Mouse (Mus musculus): Measurements from ENCODE around the gene Tma7. TPM values are rescaled to one million over a fixed set of nuclear protein-coding genes. Genes with fewer than 3 reads are reported as not detected.

Tma7 gene
- polyA plus RNA-seq (2014; fragmentation: Nextera tagmentation; extraction: Ambion mirVana): 712 and 779 TPM in 2 replicates

- peaks cover 19% of the 10 kb centered on the region for H3K4me1 ChIP-seq (ENCODE audit: control insufficient read depth, insufficient read depth, low read length)
- WGBS: under 1% methylated on average over 37 of the region's 37 CpGs
- peak within 1 kb of the TSS; percentile 64 for H3K4me3 ChIP-seq (ENCODE audit: low read depth, low read length)
- H3K27ac ChIP-seq (ENCODE audit: low read depth, low read length): peak within 1 kb of the TSS; percentile 49; the same call in 1 of the 2 replicates
- H3K9me3 ChIP-seq (ENCODE audit: control insufficient read depth, low read length): no peaks in the 10 kb centered on the region
- H3K4me2 ChIP-seq (ENCODE audit: low read depth, low read length): peak within 1 kb of the TSS; percentile 90
- no peaks in the 10 kb centered on the region for H3K36me3 ChIP-seq (ENCODE audit: control insufficient read depth, insufficient read depth, low read length)
- peak within 1 kb of the TSS; percentile 74 for H3K9ac ChIP-seq (replicated peaks; ENCODE audit: low read depth, low read length)
- no peaks in the 10 kb centered on the region for H3K27me3 ChIP-seq (ENCODE audit: control insufficient read depth, insufficient read depth, low read length)
- ATAC-seq (ENCODE audit: low read depth): peak; percentile 97
These were observed at the start of gene Tma7, which contains the start of gene Ccdc51 for GRCm38 (mm10) chr9:109082124-109082800. Tma7 (minus strand) TSS chr9:109082587. Ccdc51 (plus strand) TSS chr9:109082493.

GRCm38 (mm10) chr9:109130076-109130475, 47.7 kb upstream of the Tma7 start:
- Histone ChIP-seq H3K9ac (replicated peaks; ENCODE audit: low read depth, low read length) (no peak overlapping the region), H3K4me3 (ENCODE audit: low read depth, low read length) (no peak overlapping the region), H3K36me3 (ENCODE audit: control insufficient read depth, insufficient read depth, low read length) (no peaks in the 10 kb centered on the region), H3K27ac (ENCODE audit: low read depth, low read length) (no peak overlapping the region), H3K9me3 (ENCODE audit: control insufficient read depth, low read length) (no peaks in the 10 kb centered on the region), H3K27me3 (ENCODE audit: control insufficient read depth, insufficient read depth, low read length) (no peaks in the 10 kb centered on the region), H3K4me2 (ENCODE audit: low read depth, low read length) (no peak overlapping the region), H3K4me1 (ENCODE audit: control insufficient read depth, insufficient read depth, low read length) (no peaks in the 10 kb centered on the region)
- WGBS: 90% methylated on average over 5 of the region's 5 CpGs
- no peak for ATAC-seq (ENCODE audit: low read depth)

DNA sequence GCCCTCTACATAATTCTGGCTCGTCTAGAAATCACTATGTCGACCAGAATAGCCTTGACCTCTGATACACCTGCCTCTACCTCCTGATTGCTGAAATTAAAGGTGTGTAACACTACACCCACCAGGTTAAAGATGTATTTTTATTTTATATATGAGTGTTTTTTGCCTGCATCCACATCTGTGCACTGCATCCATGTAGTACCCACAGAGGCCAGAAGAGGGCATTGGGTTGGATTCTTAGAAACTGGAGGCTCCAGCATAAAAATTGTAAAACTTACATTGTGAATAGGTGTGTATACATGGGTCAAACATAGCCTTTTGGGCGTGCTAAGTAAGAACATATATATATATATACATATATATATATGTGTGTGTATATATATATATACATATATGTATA, 45.8 kb upstream of the Tma7 start:
- no peak for ATAC-seq (ENCODE audit: low read depth)
- no peaks in the 10 kb centered on the region for H3K4me1 ChIP-seq (ENCODE audit: control insufficient read depth, insufficient read depth, low read length)
- 61% methylated on average over 3 of the region's 3 CpGs for WGBS

GRCm38 (mm10) chr9:109127076-109127475, 44.7 kb upstream of the Tma7 start:
- H3K4me3 ChIP-seq (ENCODE audit: low read depth, low read length): no peak overlapping the region
- no peaks in the 10 kb centered on the region for H3K4me1 ChIP-seq (ENCODE audit: control insufficient read depth, insufficient read depth, low read length)
- no peak for ATAC-seq (ENCODE audit: low read depth)
- H3K27me3 ChIP-seq (ENCODE audit: control insufficient read depth, insufficient read depth, low read length): no peaks in the 10 kb centered on the region
- H3K9me3 ChIP-seq (ENCODE audit: control insufficient read depth, low read length): no peaks in the 10 kb centered on the region
- 89% methylated on average over 4 of the region's 4 CpGs for WGBS
- H3K36me3 ChIP-seq (ENCODE audit: control insufficient read depth, insufficient read depth, low read length): no peaks in the 10 kb centered on the region
- no peak overlapping the region for H3K4me2 ChIP-seq (ENCODE audit: low read depth, low read length)
- no peak overlapping the region for H3K9ac ChIP-seq (replicated peaks; ENCODE audit: low read depth, low read length)
- H3K27ac ChIP-seq (ENCODE audit: low read depth, low read length): no peak overlapping the region

More for the DNA sequence above, 45.8 kb upstream of the Tma7 start:
- no peak overlapping the region for H3K27ac ChIP-seq (ENCODE audit: low read depth, low read length)
- no peaks in the 10 kb centered on the region for H3K27me3 ChIP-seq (ENCODE audit: control insufficient read depth, insufficient read depth, low read length)
- H3K4me2 ChIP-seq (ENCODE audit: low read depth, low read length): no peak overlapping the region
- no peaks in the 10 kb centered on the region for H3K9me3 ChIP-seq (ENCODE audit: control insufficient read depth, low read length)
- no peak overlapping the region for H3K4me3 ChIP-seq (ENCODE audit: low read depth, low read length)
- no peaks in the 10 kb centered on the region for H3K36me3 ChIP-seq (ENCODE audit: control insufficient read depth, insufficient read depth, low read length)
- H3K9ac ChIP-seq (replicated peaks; ENCODE audit: low read depth, low read length): no peak overlapping the region

DNA sequence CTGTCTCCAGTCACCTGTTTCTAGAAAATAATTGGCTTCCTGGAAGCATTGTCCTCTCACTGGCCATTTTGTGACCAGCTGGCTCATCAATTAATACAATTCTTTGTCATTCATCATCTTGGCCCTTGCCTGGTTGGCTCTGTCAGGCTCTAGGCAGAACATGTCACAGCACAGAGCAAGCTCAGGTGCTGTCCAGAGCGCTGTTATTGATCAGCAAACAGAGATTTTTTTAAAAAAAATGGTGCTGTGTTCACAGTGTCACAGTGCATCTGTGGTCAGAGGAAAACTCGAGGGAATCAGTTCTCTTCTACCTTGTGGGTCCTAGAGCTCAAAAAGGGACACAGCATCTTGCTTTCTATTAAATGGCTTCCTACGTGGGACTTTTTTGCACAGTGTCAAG, 43.1 kb upstream of the Tma7 start:
- H3K9ac ChIP-seq (replicated peaks; ENCODE audit: low read depth, low read length): no peak overlapping the region

GRCm38 (mm10) chr9:109125043-109125442, 42.7 kb upstream of the Tma7 start:
- H3K36me3 ChIP-seq (ENCODE audit: control insufficient read depth, insufficient read depth, low read length): no peaks in the 10 kb centered on the region
- no peaks in the 10 kb centered on the region for H3K9me3 ChIP-seq (ENCODE audit: control insufficient read depth, low read length)
- WGBS: 68% methylated on average over 2 of the region's 2 CpGs
- H3K9ac ChIP-seq (replicated peaks; ENCODE audit: low read depth, low read length): no peak overlapping the region
- ATAC-seq (ENCODE audit: low read depth): no peak
- no peak overlapping the region for H3K4me2 ChIP-seq (ENCODE audit: low read depth, low read length)
- H3K27ac ChIP-seq (ENCODE audit: low read depth, low read length): no peak overlapping the region
- no peak overlapping the region for H3K4me3 ChIP-seq (ENCODE audit: low read depth, low read length)
- H3K4me1 ChIP-seq (ENCODE audit: control insufficient read depth, insufficient read depth, low read length): no peaks in the 10 kb centered on the region
- H3K27me3 ChIP-seq (ENCODE audit: control insufficient read depth, insufficient read depth, low read length): no peaks in the 10 kb centered on the region

More for the DNA sequence above, 43.1 kb upstream of the Tma7 start:
- no peaks in the 10 kb centered on the region for H3K9me3 ChIP-seq (ENCODE audit: control insufficient read depth, low read length)
- H3K27ac ChIP-seq (ENCODE audit: low read depth, low read length): no peak overlapping the region
- no peak overlapping the region for H3K4me3 ChIP-seq (ENCODE audit: low read depth, low read length)
- no peaks in the 10 kb centered on the region for H3K4me1 ChIP-seq (ENCODE audit: control insufficient read depth, insufficient read depth, low read length)
- 76% methylated on average over 3 of the region's 3 CpGs for whole genome bisulfite sequencing
- no peaks in the 10 kb centered on the region for H3K27me3 ChIP-seq (ENCODE audit: control insufficient read depth, insufficient read depth, low read length)
- ATAC-seq (ENCODE audit: low read depth): no peak
- H3K4me2 ChIP-seq (ENCODE audit: low read depth, low read length): no peak overlapping the region
- H3K36me3 ChIP-seq (ENCODE audit: control insufficient read depth, insufficient read depth, low read length): no peaks in the 10 kb centered on the region

GRCm38 (mm10) chr9:109124164-109124563, 41.8 kb upstream of the Tma7 start:
- no peaks in the 10 kb centered on the region for H3K9me3 ChIP-seq (ENCODE audit: control insufficient read depth, low read length)
- H3K36me3 ChIP-seq (ENCODE audit: control insufficient read depth, insufficient read depth, low read length): no peaks in the 10 kb centered on the region
- no peak overlapping the region for H3K4me3 ChIP-seq (ENCODE audit: low read depth, low read length)
- H3K27me3 ChIP-seq (ENCODE audit: control insufficient read depth, insufficient read depth, low read length): no peaks in the 10 kb centered on the region
- no peak for ATAC-seq (ENCODE audit: low read depth)
- H3K4me2 ChIP-seq (ENCODE audit: low read depth, low read length): no peak overlapping the region
- no peak overlapping the region for H3K9ac ChIP-seq (replicated peaks; ENCODE audit: low read depth, low read length)
- WGBS: 89% methylated on average over 3 of the region's 3 CpGs
- no peak overlapping the region for H3K27ac ChIP-seq (ENCODE audit: low read depth, low read length)
- no peaks in the 10 kb centered on the region for H3K4me1 ChIP-seq (ENCODE audit: control insufficient read depth, insufficient read depth, low read length)

DNA sequence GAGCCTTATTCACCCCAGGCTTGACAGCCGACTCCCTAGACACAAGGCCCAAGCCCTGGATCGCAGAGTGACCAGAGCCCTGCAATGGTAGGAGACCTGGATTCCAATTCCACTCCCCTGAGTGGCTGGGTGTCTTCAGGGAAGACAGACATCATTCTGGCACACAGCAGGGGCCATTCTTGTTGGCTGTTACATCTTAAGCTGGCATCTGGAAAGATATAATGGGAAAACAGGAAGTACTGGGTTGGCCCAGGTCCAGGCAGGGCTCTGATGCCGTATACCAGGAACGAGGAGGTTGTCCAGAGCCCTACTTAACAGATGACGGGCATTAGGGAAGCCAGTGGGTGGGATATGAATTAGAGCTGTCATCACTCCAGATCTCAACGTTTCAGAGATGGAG, 40.9 kb upstream of the Tma7 start:
- Histone ChIP-seq H3K9ac (replicated peaks; ENCODE audit: low read depth, low read length) (no peak overlapping the region), H3K4me2 (ENCODE audit: low read depth, low read length) (no peak overlapping the region), H3K27ac (ENCODE audit: low read depth, low read length) (no peak overlapping the region), H3K36me3 (ENCODE audit: control insufficient read depth, insufficient read depth, low read length) (peaks cover 8% of the 10 kb centered on the region), H3K9me3 (ENCODE audit: control insufficient read depth, low read length) (no peaks in the 10 kb centered on the region), H3K27me3 (ENCODE audit: control insufficient read depth, insufficient read depth, low read length) (no peaks in the 10 kb centered on the region), H3K4me1 (ENCODE audit: control insufficient read depth, insufficient read depth, low read length) (no peaks in the 10 kb centered on the region), H3K4me3 (ENCODE audit: low read depth, low read length) (no peak overlapping the region)
- ATAC-seq (ENCODE audit: low read depth): no peak
- WGBS: 56% methylated on average over 6 of the region's 6 CpGs

- no peak for ATAC-seq (ENCODE audit: low read depth)
- Histone ChIP-seq H3K4me1 (ENCODE audit: control insufficient read depth, insufficient read depth, low read length) (no peaks in the 10 kb centered on the region), H3K4me3 (ENCODE audit: low read depth, low read length) (no peak overlapping the region), H3K9me3 (ENCODE audit: control insufficient read depth, low read length) (no peaks in the 10 kb centered on the region), H3K9ac (replicated peaks; ENCODE audit: low read depth, low read length) (no peak overlapping the region), H3K27ac (ENCODE audit: low read depth, low read length) (no peak overlapping the region), H3K27me3 (ENCODE audit: control insufficient read depth, insufficient read depth, low read length) (no peaks in the 10 kb centered on the region), H3K4me2 (ENCODE audit: low read depth, low read length) (no peak overlapping the region), H3K36me3 (ENCODE audit: control insufficient read depth, insufficient read depth, low read length) (peaks cover 14% of the 10 kb centered on the region)
- 50% methylated on average over 2 of the region's 2 CpGs for WGBS
These were observed 40.2 kb upstream of the Tma7 start for GRCm38 (mm10) chr9:109122553-109123085.
